Mouse (Mus musculus): ENCODE results near the gene 2310030G06Rik. TPM values are rescaled to one million over a fixed set of nuclear protein-coding genes. Genes with fewer than 3 reads are reported as not detected.
A peak's percentile ranks its signal among the peaks of the same experiment; 100 is the strongest.

2310030G06Rik gene
- total and polyA plus RNA-seq, 3 experiments: not detected

DNA sequence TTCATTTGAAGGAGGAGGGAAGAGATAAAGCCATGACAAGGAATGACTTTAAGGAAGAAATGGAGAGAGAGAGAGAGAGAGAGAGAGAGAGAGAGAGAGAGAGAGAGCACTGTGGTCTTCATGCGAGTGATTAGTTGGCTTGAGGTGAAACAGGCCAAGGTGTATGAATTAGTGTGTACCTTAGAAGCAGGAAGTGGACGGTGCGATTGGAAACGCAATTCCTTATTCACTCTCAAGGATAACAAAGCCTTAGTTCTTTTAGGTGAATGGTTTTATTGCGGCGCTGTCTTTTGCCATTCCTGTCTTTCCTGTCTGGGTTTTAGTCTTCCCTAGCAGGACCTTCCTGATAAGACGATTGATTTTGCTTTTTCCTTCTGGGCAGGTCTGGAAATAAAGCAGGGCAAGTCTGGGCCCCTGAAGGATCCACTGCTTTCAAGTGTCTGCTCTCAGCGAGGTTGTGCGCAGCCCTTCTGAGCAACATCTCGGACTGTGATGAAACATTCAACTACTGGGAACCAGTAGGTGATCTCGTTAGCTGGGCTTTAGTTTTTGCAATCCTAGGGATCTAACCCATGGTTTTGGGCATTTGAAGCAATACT lies 29.9 kb upstream of the 2310030G06Rik start:
- H3K36me3 ChIP-seq (ENCODE audit: control insufficient read depth in 1 of 2, insufficient read depth in 2 of 2, low read length in 2 of 2): peaks cover 0 to 15% of the 10 kb centered on the region in 2 experiments; a peak in 2 of 4 replicates
- H3K9ac ChIP-seq (ENCODE audit: control insufficient read depth, low read depth, low read length, poor library complexity, severe bottlenecking): peak overlapping the region; percentile 88
- no peaks in the 10 kb centered on the region for H3K9me3 ChIP-seq (replicated peaks; ENCODE audit: insufficient read depth, low read length)
- peak; percentile 26 for DNase-seq (ENCODE audit: low read depth, low spot score)
- no peak overlapping the region; the same call in 1 of the 2 replicates for H3K27ac ChIP-seq (ENCODE audit: control insufficient read depth, low read depth, low read length)
- H3K4me1 ChIP-seq (ENCODE audit: control insufficient read depth in 1 of 2, insufficient read depth in 2 of 2, low read length in 2 of 2): peaks cover 0 to 12% of the 10 kb centered on the region in 2 experiments; a peak in 3 of 4 replicates
- TF ChIP-seq BHLHE40 (IDR thresholded peaks at IDR 0.05; ENCODE audit: borderline replicate concordance, low read depth, low read length): no peak
- TF ChIP-seq MXI1 (IDR thresholded peaks at IDR 0.05; ENCODE audit: low read depth, low read length): 0 out of 2 replicates have a peak, but pooled peaks have one; percentile 16
- TF ChIP-seq USF2 (IDR thresholded peaks at IDR 0.05; ENCODE audit: borderline replicate concordance in 1 of 2, insufficient read depth in 1 of 2, low read depth in 1 of 2, low read length in 2 of 2): no peak
- no peak for TF ChIP-seq ETS1 (IDR thresholded peaks at IDR 0.05; ENCODE audit: low read depth, low read length)
- no peak for TF ChIP-seq ZKSCAN1 (IDR thresholded peaks at IDR 0.05; ENCODE audit: low read depth, low read length)
- no peak for TF ChIP-seq E2F4 (IDR thresholded peaks at IDR 0.05; ENCODE audit: borderline replicate concordance, low read depth, low read length)
- TF ChIP-seq NELFE (IDR thresholded peaks at IDR 0.05; ENCODE audit: low read depth, low read length): no peak
- H3K27me3 ChIP-seq (ENCODE audit: control insufficient read depth in 1 of 2, insufficient read depth in 2 of 2, low read length in 2 of 2): no peaks in the 10 kb centered on the region
- peaks cover 10% of the 10 kb centered on the region for H3K79me2 ChIP-seq (ENCODE audit: control insufficient read depth, insufficient read depth, low read length, poor library complexity)
- H3K4me3 ChIP-seq (ENCODE audit: control insufficient read depth in 1 of 2, insufficient read depth in 1 of 2, low read depth in 2 of 2, low read length in 2 of 2): peak overlapping the region; percentile 55 to 95

DNA sequence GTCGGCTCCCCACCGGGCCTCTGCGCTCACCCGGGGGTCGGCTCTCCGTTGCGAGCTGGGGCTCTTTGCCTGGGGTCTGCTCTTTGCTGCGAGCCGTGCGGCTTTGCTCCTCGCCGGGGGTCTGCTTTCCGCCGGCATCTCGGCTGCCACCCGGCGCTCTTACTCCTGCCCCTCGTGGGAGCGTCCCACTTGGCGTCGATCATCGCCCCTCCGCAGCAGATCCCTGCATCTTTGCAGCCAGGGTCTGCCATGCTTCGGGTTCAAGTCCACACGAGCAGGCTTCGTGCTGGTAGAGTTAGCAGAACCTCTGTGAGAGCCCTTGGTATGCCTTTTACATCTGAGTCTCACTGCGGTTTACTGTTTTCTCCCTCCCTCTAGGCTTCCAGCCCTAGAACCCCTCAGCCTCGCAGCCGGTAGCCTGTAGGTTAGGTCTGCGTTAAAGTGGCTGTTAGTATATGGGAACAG lies 29.4 kb upstream of the 2310030G06Rik start:
- H3K79me2 ChIP-seq (ENCODE audit: control insufficient read depth, insufficient read depth, low read length, poor library complexity): peaks cover 10% of the 10 kb centered on the region
- peak overlapping the region; percentile 88 for H3K9ac ChIP-seq (ENCODE audit: control insufficient read depth, low read depth, low read length, poor library complexity, severe bottlenecking)
- H3K4me1 ChIP-seq (ENCODE audit: control insufficient read depth in 1 of 2, insufficient read depth in 2 of 2, low read length in 2 of 2): peaks cover 0 to 12% of the 10 kb centered on the region in 2 experiments; a peak in 3 of 4 replicates
- peak overlapping the region; percentile 37 for H3K27ac ChIP-seq (ENCODE audit: control insufficient read depth, low read depth, low read length)
- peak; percentile 59 for DNase-seq (ENCODE audit: low read depth, low spot score)
- no peak for TF ChIP-seq CTCF (IDR thresholded peaks at IDR 0.05 in 2 of 3, conservative IDR thresholded peaks at IDR 0.05 in 1 of 3; ENCODE audit: control insufficient read depth in 1 of 3, insufficient read depth in 1 of 3, low read depth in 2 of 3, low read length in 3 of 3, poor library complexity in 1 of 3, severe bottlenecking in 1 of 3)
- no peak for TF ChIP-seq RAD21 (IDR thresholded peaks at IDR 0.05; ENCODE audit: low read depth, low read length)
- 0 out of 2 replicates have a peak, but pooled peaks have one; percentile 20 for TF ChIP-seq MXI1 (IDR thresholded peaks at IDR 0.05; ENCODE audit: low read depth, low read length)
- TF ChIP-seq ZKSCAN1 (IDR thresholded peaks at IDR 0.05; ENCODE audit: low read depth, low read length): no peak
- TF ChIP-seq USF1 (IDR thresholded peaks at IDR 0.05; ENCODE audit: low read depth, low read length): no peak
- no peaks in the 10 kb centered on the region for H3K27me3 ChIP-seq (ENCODE audit: control insufficient read depth in 1 of 2, insufficient read depth in 2 of 2, low read length in 2 of 2)
- H3K36me3 ChIP-seq (ENCODE audit: control insufficient read depth in 1 of 2, insufficient read depth in 2 of 2, low read length in 2 of 2): peaks cover 0 to 15% of the 10 kb centered on the region in 2 experiments; a peak in 2 of 4 replicates
- peak overlapping the region; percentile 55 to 95 for H3K4me3 ChIP-seq (ENCODE audit: control insufficient read depth in 1 of 2, insufficient read depth in 1 of 2, low read depth in 2 of 2, low read length in 2 of 2)
- H3K9me3 ChIP-seq (replicated peaks; ENCODE audit: insufficient read depth, low read length): no peaks in the 10 kb centered on the region

DNA sequence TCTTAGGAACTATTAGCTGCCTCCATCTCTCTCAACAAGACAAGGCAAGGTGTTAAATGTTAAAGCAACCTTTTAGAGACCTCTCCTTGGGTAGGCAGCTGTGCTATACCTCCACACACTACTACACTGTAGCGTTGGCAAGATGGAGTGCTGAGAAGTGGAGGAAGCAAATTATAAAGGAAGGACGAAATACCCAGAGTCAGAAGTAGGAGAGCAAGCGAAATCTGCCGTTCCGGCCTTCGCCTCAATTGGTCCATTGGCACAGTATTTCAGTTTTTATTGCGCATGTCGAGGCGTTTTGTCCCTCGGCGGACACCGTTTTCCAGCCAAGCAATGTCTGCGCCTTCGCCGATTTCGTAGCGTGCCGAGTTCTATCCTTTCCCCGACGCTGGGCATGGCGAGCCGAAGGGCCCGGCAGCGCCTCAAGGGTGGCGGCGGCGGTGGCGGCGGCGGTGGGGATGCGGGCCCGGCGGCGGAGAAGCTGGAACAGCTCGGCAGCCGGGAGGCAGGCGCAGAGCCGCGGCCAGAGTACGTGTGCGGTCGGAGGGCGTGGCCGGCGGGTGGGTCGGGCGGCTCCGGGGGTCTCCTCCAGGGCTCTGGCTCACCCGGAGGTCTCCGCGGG lies 28.8 kb upstream of the 2310030G06Rik start, which contains the start of the genes Alg9 and 1110032A03Rik:
Gene Alg9, plus strand, starts transcription at position 29 of the 622 bp plus-strand sequence.
Gene 1110032A03Rik, minus strand, starts transcription at position 530 of the 622 bp plus-strand sequence.
- Histone ChIP-seq H3K79me2 (ENCODE audit: control insufficient read depth, insufficient read depth, low read length, poor library complexity) (peaks cover 10% of the 10 kb centered on the region), H3K4me3 (ENCODE audit: control insufficient read depth in 1 of 2, insufficient read depth in 1 of 2, low read depth in 2 of 2, low read length in 2 of 2) (peak within 1 kb of the TSS; percentile 55 to 95), H3K9me3 (replicated peaks; ENCODE audit: insufficient read depth, low read length) (no peaks in the 10 kb centered on the region), H3K4me1 (ENCODE audit: control insufficient read depth in 1 of 2, insufficient read depth in 2 of 2, low read length in 2 of 2) (peaks cover 0 to 12% of the 10 kb centered on the region in 2 experiments; a peak in 3 of 4 replicates), H3K36me3 (ENCODE audit: control insufficient read depth in 1 of 2, insufficient read depth in 2 of 2, low read length in 2 of 2) (peaks cover 0 to 15% of the 10 kb centered on the region in 2 experiments; a peak in 2 of 4 replicates), H3K27ac (ENCODE audit: control insufficient read depth, low read depth, low read length) (peak within 1 kb of the TSS; percentile 82), H3K9ac (ENCODE audit: control insufficient read depth, low read depth, low read length, poor library complexity, severe bottlenecking) (peak within 1 kb of the TSS; percentile 88), H3K27me3 (ENCODE audit: control insufficient read depth in 1 of 2, insufficient read depth in 2 of 2, low read length in 2 of 2) (no peaks in the 10 kb centered on the region)
- DNase-seq (ENCODE audit: low read depth, low spot score): peak; percentile 92
- TF ChIP-seq ZKSCAN1 (IDR thresholded peaks at IDR 0.05; ENCODE audit: low read depth, low read length): no peak
- 0 out of 2 replicates have a peak, but pooled peaks have one; percentile 5 for TF ChIP-seq RCOR1 (IDR thresholded peaks at IDR 0.05; ENCODE audit: low read depth, low read length)
- TF ChIP-seq MEF2A (IDR thresholded peaks at IDR 0.05; ENCODE audit: extremely low read depth, insufficient replicate concordance, low read depth, low read length, poor library complexity, severe bottlenecking): no peak
- TF ChIP-seq TBP (IDR thresholded peaks at IDR 0.05; ENCODE audit: low read depth, low read length): peak; percentile 61; the same call in 1 of the 2 replicates
- TF ChIP-seq HCFC1 (IDR thresholded peaks at IDR 0.05; ENCODE audit: low read depth, low read length): peak; percentile 83
- TF ChIP-seq MAFK (IDR thresholded peaks at IDR 0.05; ENCODE audit: borderline replicate concordance, low read depth, low read length): no peak
- TF ChIP-seq ETS1 (IDR thresholded peaks at IDR 0.05; ENCODE audit: low read depth, low read length): no peak; the same call in 1 of the 2 replicates
- peak; percentile 59; the same call in 1 of the 2 replicates for TF ChIP-seq NRF1 (IDR thresholded peaks at IDR 0.05; ENCODE audit: insufficient read depth, low read depth, low read length, poor library complexity, severe bottlenecking)
- no peak for TF ChIP-seq MAX (IDR thresholded peaks at IDR 0.05; ENCODE audit: low read length)
- no peak for TF ChIP-seq E2F4 (IDR thresholded peaks at IDR 0.05; ENCODE audit: borderline replicate concordance, low read depth, low read length)
- no peak for TF ChIP-seq USF2 (IDR thresholded peaks at IDR 0.05; ENCODE audit: borderline replicate concordance in 1 of 2, insufficient read depth in 1 of 2, low read depth in 1 of 2, low read length in 2 of 2)
- TF ChIP-seq CHD2 (IDR thresholded peaks at IDR 0.05; ENCODE audit: low read length): no peak
- TF ChIP-seq BHLHE40 (IDR thresholded peaks at IDR 0.05; ENCODE audit: borderline replicate concordance, low read depth, low read length): no peak
- no peak for TF ChIP-seq POLR2AphosphoS5 (IDR thresholded peaks at IDR 0.05; ENCODE audit: borderline replicate concordance, low read depth, low read length)
- TF ChIP-seq SIN3A (IDR thresholded peaks at IDR 0.05; ENCODE audit: low read length): peak; percentile 69

All from MEL (cell line).